Mouse (Mus musculus) heart, postnatal 10 days (tissue): ENCODE results near the gene S100a7a. TPM values are rescaled to one million over a fixed set of nuclear protein-coding genes. Genes with fewer than 3 reads are reported as not detected.

Experiments
- DNase-seq, 2 experiments: peaks; one replicate each; pipeline ENCODE4 v3.0.0; 2021
- intact Hi-C: fragments of 180-260 bp; cut with DNase I; formaldehyde crosslinking; loops from one replicate; pipeline ENCODE4 v1.15.1; 2025
- total RNA-seq, 2 experiments: library from RNA; stranded (reverse); gene quantifications; 2 replicates each; pipeline ENCODE4 v1.2.3; 2021

S100a7a gene
- under 1 TPM in 1 of 2 experiments, not detected in 1; 0.20 TPM for total RNA-seq

GRCm38 (mm10) chr3:90653717-90654116, at the start of gene S100a7a:
Gene S100a7a (plus strand): TSS chr3:90654017.
- intact Hi-C loops, result loop anchor here (5.0 to 10.0 kb wide), 2 partner anchors 66 to 239 kb away; no protein-coding TSS in a partner anchor
- no peak for DNase-seq

- intact Hi-C loops, result no loop called here
- peak; percentile 85 to 87 for DNase-seq
Observed at GRCm38 (mm10) chr3:90604416-90604815, 49.4 kb upstream of the S100a7a start.

GRCm38 (mm10) chr3:90605049-90605448, 48.8 kb upstream of the S100a7a start:
- intact Hi-C loops, result no loop called here
- DNase-seq, result no peak

- intact Hi-C loops, result no loop called here
- no peak for DNase-seq
Observed at GRCm38 (mm10) chr3:90605736-90606135, 48.1 kb upstream of the S100a7a start.

GRCm38 (mm10) chr3:90606185-90606584, 47.6 kb upstream of the S100a7a start:
- DNase-seq, result peak; percentile 57 to 61
- intact Hi-C loops, result no loop called here

- intact Hi-C loops, result no loop called here
- DNase-seq, result no peak
Observed at GRCm38 (mm10) chr3:90607361-90607760, 46.5 kb upstream of the S100a7a start.

GRCm38 (mm10) chr3:90608223-90608622, 45.6 kb upstream of the S100a7a start, which contains the start of gene S100a5:
Gene S100a5 (plus strand): TSS chr3:90608523.
- intact Hi-C loops, result no loop called here
- DNase-seq, result no peak

GRCm38 (mm10) chr3:90609102-90609501, 44.7 kb upstream of the S100a7a start:
- DNase-seq, result no peak
- intact Hi-C loops, result no loop called here

- intact Hi-C loops, result no loop called here
Observed at GRCm38 (mm10) chr3:90611494-90611893, 42.3 kb upstream of the S100a7a start.

GRCm38 (mm10) chr3:90612061-90612460, 41.8 kb upstream of the S100a7a start:
- DNase-seq, result no peak
- intact Hi-C loops, result no loop called here

More at GRCm38 (mm10) chr3:90611494-90611893, 42.3 kb upstream of the S100a7a start:
- DNase-seq, result no peak

- intact Hi-C loops, result no loop called here
- peak; percentile 71 to 78 for DNase-seq
Observed at GRCm38 (mm10) chr3:90612728-90613291, 41.0 kb upstream of the S100a7a start, which contains the start of gene S100a6. Gene S100a6 (plus strand): TSS chr3:90612882.

- intact Hi-C loops, result loop anchor here (2.0 kb wide), 1 partner anchor 123 kb away; the partner anchor contains the start of gene Snapin
- no peak for DNase-seq
Observed at GRCm38 (mm10) chr3:90613461-90614147, 40.2 kb upstream of the S100a7a start.

GRCm38 (mm10) chr3:90614148-90614530, 39.7 kb upstream of the S100a7a start:
- intact Hi-C loops, result loop anchor here (2.0 kb wide), 1 partner anchor 123 kb away; the partner anchor contains the start of gene Snapin
- no peak for DNase-seq

GRCm38 (mm10) chr3:90614611-90615251, 39.1 kb upstream of the S100a7a start:
- no peak for DNase-seq
- intact Hi-C loops, result loop anchor here (1.0 to 5.0 kb wide), 4 partner anchors 29 to 124 kb away; partner anchors contain the start of gene Snapin

- peak; percentile 84 to 89 for DNase-seq
- intact Hi-C loops, result loop anchor here (1.0 to 5.0 kb wide), 4 partner anchors 30 to 125 kb away; partner anchors contain the start of gene Snapin
Observed at GRCm38 (mm10) chr3:90615415-90615814, 38.4 kb upstream of the S100a7a start.

- intact Hi-C loops, result loop anchor here (1.0 to 5.0 kb wide), 4 partner anchors 31 to 125 kb away; partner anchors contain the start of gene Snapin
- no peak for DNase-seq
Observed at GRCm38 (mm10) chr3:90615911-90616310, 37.9 kb upstream of the S100a7a start.

GRCm38 (mm10) chr3:90617586-90617985, 36.2 kb upstream of the S100a7a start:
- intact Hi-C loops, result loop anchor here (5.0 kb wide), 1 partner anchor 75 kb away; no protein-coding TSS in a partner anchor
- DNase-seq, result no peak

GRCm38 (mm10) chr3:90621552-90621951, 32.3 kb upstream of the S100a7a start:
- DNase-seq, result no peak
- intact Hi-C loops, result no loop called here

- DNase-seq, result peak; percentile 86 to 88
- intact Hi-C loops, result no loop called here
Observed at GRCm38 (mm10) chr3:90623435-90624071, 30.3 kb upstream of the S100a7a start.

- DNase-seq, result no peak
- intact Hi-C loops, result no loop called here
Observed at GRCm38 (mm10) chr3:90625496-90625895, 28.3 kb upstream of the S100a7a start.
